Mouse (Mus musculus) stomach, embryonic 14.5 days (tissue): ENCODE results near the gene Manbal. TPM values are rescaled to one million over a fixed set of nuclear protein-coding genes. Genes with fewer than 3 reads are reported as not detected.

Experiments used
- ATAC-seq: fragments of 200-750 bp; cut with Nextera tagmentation; 2 replicates; pipeline ENCODE4 v1.8.0; 2017; ENCODE audit warnings: low read depth, moderate TSS enrichment; ENCODE audit not compliant: insufficient number of reproducible peaks, insufficient read depth, low FRiP score
- H3K27ac ChIP-seq: fragments of 300-500 bp; sonication (generic); 2 replicates; pipeline ENCODE4 v1.5.1; 2014; ENCODE audit warnings: mild to moderate bottlenecking, low read length, moderate library complexity, mixed read lengths
- H3K27me3 ChIP-seq: fragments of 300-500 bp; sonication (generic); 2 replicates; pipeline ENCODE4 v1.6.1; 2014; ENCODE audit warnings: low read length, control low read depth, mixed read lengths; ENCODE audit not compliant: control insufficient read depth, insufficient read depth
- H3K36me3 ChIP-seq: fragments of 300-500 bp; sonication (generic); 2 replicates; pipeline ENCODE4 v1.6.1; 2014; ENCODE audit warnings: mild to moderate bottlenecking, control low read depth, low read length, moderate library complexity, mixed read lengths; ENCODE audit not compliant: control insufficient read depth, insufficient read depth
- H3K4me1 ChIP-seq: fragments of 300-500 bp; sonication (generic); 2 replicates; pipeline ENCODE4 v1.6.1; 2014; ENCODE audit warnings: low read length, control low read depth, mixed read lengths; ENCODE audit not compliant: control insufficient read depth, insufficient read depth
- H3K4me2 ChIP-seq: fragments of 300-500 bp; sonication (generic); replicated peaks from 2 replicates; pipeline ENCODE4 v1.6.1; 2014; ENCODE audit warnings: low read depth, low read length, control low read depth
- H3K4me3 ChIP-seq: fragments of 300-500 bp; sonication (generic); 2 replicates; pipeline ENCODE4 v1.5.1; 2014; ENCODE audit warnings: low read depth, low read length, control low read depth
- H3K9ac ChIP-seq: fragments of 300-500 bp; sonication (generic); replicated peaks from 2 replicates; pipeline ENCODE4 v1.6.1; 2014; ENCODE audit warnings: low read depth, mild to moderate bottlenecking, control low read depth, low read length, moderate library complexity, mixed read lengths
- H3K9me3 ChIP-seq: fragments of 300-500 bp; sonication (generic); 2 replicates; pipeline ENCODE4 v1.6.1; 2016; ENCODE audit warnings: low read depth, low read length, control low read depth; ENCODE audit not compliant: control insufficient read depth
- WGBS: fragments of 180-500 bp; shearing (Covaris S2); extraction: QIAGEN DNeasy Blood & Tissue Kit; methylation state at CpG from one replicate; pipeline ENCODE4 v1.1.7; 2014; 5-methylcytosine and 5-hydroxymethylcytosine counted together
- polyA plus RNA-seq: library from polyadenylated mRNA; unstranded; fragments of >200 nt; fragmentation: Nextera tagmentation; extraction: Ambion mirVana; gene quantifications from 2 replicates; pipeline ENCODE4 v1.2.1, GENCODE M21; 2014

Gene Manbal
- polyA plus RNA-seq, 1 experiment from 2014 or later, result 47.3 TPM

DNA sequence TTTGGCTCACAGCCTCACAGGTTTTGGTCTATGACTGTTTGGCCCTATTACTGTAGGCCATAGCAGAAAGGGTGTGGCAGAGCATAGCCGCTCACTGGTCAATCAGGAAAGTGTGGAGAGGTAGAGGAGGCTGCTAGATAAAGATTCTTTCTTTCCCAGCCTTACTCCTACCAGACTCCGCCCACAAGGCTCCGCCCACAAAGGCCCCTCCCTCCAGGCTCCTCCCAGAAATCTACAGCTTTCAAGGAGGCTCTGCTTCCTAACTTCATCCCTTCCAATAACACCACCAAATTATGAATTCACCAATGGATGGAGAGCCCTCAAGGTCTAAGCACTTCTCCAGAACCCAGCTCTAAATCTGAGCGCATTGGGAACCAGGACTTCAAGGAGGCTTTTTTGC lies 14.2 kb upstream of the Manbal start:
- H3K27me3 ChIP-seq, result no peaks in the 10 kb centered on the region
- H3K36me3 ChIP-seq, result no peaks in the 10 kb centered on the region
- H3K9ac ChIP-seq, result no peak overlapping the region
- peaks cover 4% of the 10 kb centered on the region for H3K4me1 ChIP-seq
- H3K4me3 ChIP-seq, result no peak overlapping the region
- H3K9me3 ChIP-seq, result no peaks in the 10 kb centered on the region
- ATAC-seq, result no peak
- no peak overlapping the region for H3K4me2 ChIP-seq
- H3K27ac ChIP-seq, result no peak overlapping the region
- 58% methylated on average over 4 of the region's 4 CpGs for WGBS

DNA sequence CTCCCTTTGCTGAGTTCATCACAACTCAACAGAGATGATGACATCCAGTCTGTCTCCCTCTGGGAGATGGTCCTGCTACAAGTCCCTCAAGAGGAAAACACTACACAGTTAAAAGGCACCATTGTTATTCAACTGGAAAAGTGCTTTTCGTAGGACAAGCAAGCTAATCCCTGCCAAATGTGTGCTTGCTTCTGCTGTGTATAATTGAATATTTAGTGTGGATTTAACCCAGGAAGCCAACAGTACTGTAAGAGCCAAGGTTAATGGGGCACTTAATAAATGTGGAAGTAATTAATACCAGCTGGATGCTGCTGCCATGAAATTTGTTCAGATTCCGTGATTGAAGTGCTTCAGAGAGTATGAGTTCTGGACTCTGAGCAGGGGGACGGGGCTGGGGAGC lies 13.3 kb upstream of the Manbal start:
- Histone ChIP-seq H3K9ac (no peak overlapping the region), H3K4me3 (no peak overlapping the region), H3K36me3 (no peaks in the 10 kb centered on the region), H3K27ac (no peak overlapping the region), H3K27me3 (no peaks in the 10 kb centered on the region), H3K9me3 (no peaks in the 10 kb centered on the region), H3K4me1 (no peaks in the 10 kb centered on the region), H3K4me2 (no peak overlapping the region)
- 62% methylated on average over 3 of the region's 3 CpGs for WGBS
- ATAC-seq, result no peak

DNA sequence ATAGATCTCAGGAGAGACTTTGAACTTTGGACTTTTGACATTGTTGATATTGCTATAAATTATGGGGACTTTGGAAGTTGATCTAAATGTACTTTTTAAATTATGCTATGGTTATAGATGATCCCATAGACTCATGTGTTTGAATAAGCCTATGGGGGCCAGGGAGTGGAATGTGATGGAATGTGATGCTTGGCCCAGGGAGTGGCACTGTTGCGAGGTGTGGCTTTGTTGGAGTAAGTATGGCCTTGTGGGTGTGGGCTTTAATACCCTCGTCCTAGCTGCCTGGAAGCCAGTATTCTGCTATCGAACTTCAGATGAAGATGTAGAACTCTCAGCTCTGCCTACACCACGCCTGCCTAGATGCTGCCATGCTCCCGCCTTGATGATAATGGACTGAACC lies 7.4 kb upstream of the Manbal start:
- no peak overlapping the region for H3K4me3 ChIP-seq
- no peak overlapping the region for H3K9ac ChIP-seq
- H3K36me3 ChIP-seq, result no peaks in the 10 kb centered on the region
- H3K4me2 ChIP-seq, result no peak overlapping the region
- 0 out of 2 replicates have a peak, but pooled peaks have one; percentile 33 for ATAC-seq
- 62% methylated on average over 5 of the region's 5 CpGs for WGBS
- no peaks in the 10 kb centered on the region for H3K9me3 ChIP-seq
- no peaks in the 10 kb centered on the region for H3K27me3 ChIP-seq
- no peak overlapping the region for H3K27ac ChIP-seq
- no peaks in the 10 kb centered on the region for H3K4me1 ChIP-seq

DNA sequence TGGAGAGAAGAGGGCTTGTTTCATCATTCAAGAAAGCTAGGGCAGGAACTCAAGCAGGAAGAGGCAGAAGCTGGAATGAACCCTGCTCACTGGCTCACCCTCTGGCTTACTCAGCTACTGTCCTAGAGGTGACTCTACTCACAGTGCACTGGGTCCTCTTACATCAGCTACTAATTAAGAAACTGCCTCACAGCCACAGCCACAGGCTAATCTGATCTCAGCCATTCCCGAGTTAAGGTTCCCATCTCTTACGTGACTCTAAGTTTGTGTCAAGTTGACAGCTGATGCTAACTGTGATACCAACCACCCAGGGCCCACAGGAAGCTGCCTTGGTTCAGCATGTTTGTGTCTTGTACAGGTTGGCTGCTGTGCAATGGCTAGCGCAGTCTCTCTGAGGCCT lies 4.4 kb upstream of the Manbal start:
- H3K27me3 ChIP-seq, result no peaks in the 10 kb centered on the region
- 78% methylated on average over 3 of the region's 3 CpGs for WGBS
- H3K36me3 ChIP-seq, result no peaks in the 10 kb centered on the region
- H3K27ac ChIP-seq, result no peak overlapping the region
- H3K4me2 ChIP-seq, result no peak overlapping the region
- no peak overlapping the region for H3K9ac ChIP-seq
- no peak for ATAC-seq
- no peak overlapping the region for H3K4me3 ChIP-seq
- H3K9me3 ChIP-seq, result no peaks in the 10 kb centered on the region
- no peaks in the 10 kb centered on the region for H3K4me1 ChIP-seq

DNA sequence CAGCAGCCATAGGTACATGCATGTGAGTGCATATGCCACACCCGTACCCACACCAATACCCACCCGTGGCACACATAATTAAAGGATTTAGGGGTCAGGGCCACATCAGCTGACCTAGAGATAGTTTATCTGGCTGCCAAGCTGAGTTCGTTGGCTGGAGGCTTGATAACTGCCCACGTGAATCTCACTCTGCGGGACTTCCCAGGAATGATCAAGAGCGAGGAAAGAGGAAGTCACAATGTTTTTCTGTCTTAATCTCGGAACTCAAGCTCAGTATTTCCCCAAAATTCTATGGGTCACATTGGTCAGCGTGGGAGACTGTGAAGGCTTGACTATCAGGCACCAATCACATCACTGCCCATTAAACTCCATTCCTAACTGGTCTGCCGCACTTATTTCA lies 632 bp upstream of the Manbal start:
- Histone ChIP-seq H3K9ac (no peak overlapping the region), H3K36me3 (no peaks in the 10 kb centered on the region), H3K4me3 (peak overlapping the region; percentile 67; the same call in 1 of the 2 replicates), H3K9me3 (no peaks in the 10 kb centered on the region), H3K27me3 (no peaks in the 10 kb centered on the region), H3K27ac (no peak overlapping the region), H3K4me1 (peaks cover 7% of the 10 kb centered on the region; the same call in 1 of the 2 replicates), H3K4me2 (peak overlapping the region; percentile 50)
- no peak for ATAC-seq
- WGBS, result 77% methylated on average over 9 of the region's 9 CpGs

DNA sequence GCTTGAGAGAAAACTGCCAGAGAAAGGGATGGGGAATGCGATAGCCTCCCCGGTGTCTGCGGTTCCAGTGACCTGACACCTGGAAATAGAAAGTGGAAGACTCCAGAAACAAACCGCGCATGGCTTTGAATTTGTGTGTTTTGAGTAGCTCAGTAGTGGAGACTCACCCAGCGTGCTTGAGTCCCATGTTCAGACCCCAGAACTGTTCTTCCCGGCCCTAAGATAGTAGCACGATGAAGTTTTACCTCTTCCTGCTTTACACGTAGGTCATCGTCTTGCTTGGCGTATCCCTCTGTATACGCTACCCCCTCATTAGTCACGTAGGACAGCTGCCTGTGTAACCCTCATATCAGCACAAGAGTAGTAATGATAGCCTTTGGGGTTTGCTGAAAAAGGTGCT lies 597 bp downstream of the Manbal start:
- no peaks in the 10 kb centered on the region for H3K36me3 ChIP-seq
- peak overlapping the region; percentile 50 for H3K4me2 ChIP-seq
- WGBS, result 3% methylated on average over 13 of the region's 13 CpGs
- H3K4me1 ChIP-seq, result peaks cover 7% of the 10 kb centered on the region; the same call in 1 of the 2 replicates
- peak overlapping the region; percentile 67 for H3K4me3 ChIP-seq
- peak overlapping the region; percentile 93 for H3K9ac ChIP-seq
- no peaks in the 10 kb centered on the region for H3K9me3 ChIP-seq
- peak overlapping the region; percentile 94 for H3K27ac ChIP-seq
- no peak; the same call in 1 of the 2 replicates for ATAC-seq
- H3K27me3 ChIP-seq, result no peaks in the 10 kb centered on the region

DNA sequence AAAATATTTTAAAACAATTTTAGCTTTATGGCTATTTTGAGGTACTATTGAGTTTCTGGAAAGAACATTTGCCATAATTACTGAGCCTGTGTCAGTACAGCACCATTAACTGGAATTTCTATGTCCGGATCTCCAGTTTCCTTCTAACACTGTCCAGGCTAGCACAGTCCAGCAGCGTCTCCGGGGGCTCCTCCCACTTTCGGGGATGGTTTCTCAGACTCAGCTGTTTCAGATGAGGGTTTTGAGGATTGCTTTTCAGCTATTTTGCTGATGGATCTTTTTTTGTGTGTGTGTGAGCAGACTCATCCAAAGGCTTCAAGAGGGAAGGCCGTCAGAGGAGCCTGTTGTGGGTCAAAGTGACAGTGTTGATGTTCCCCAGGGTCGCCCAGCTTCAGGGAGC lies 4.3 kb downstream of the Manbal start:
- Histone ChIP-seq H3K4me1 (peaks cover 11% of the 10 kb centered on the region; the same call in 1 of the 2 replicates), H3K4me2 (no peak overlapping the region), H3K4me3 (no peak overlapping the region), H3K9ac (no peak overlapping the region), H3K27me3 (no peaks in the 10 kb centered on the region), H3K9me3 (no peaks in the 10 kb centered on the region), H3K27ac (no peak overlapping the region), H3K36me3 (no peaks in the 10 kb centered on the region)
- WGBS, result 52% methylated on average over 6 of the region's 6 CpGs
- ATAC-seq, result no peak

DNA sequence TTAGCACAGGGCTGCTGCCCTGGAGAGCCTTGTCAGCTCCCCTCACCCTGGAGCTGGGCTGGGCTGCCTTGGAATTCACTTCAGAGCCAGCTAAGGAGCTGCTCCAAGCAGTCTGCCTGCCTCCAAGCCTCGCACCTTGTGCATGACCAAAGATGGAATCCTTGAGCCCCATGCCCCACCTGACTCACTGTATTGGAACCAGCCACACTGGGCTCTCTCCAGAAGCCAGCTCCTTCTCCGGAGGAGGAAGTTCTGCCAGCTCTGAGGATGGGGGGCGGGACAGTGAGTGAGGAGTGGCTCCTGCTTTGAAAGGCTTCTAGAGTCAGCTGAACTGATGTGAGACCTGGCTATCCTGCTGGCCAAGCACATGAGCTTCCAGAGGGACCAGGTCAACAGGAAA lies 6.3 kb downstream of the Manbal start:
- ATAC-seq, result no peak
- Histone ChIP-seq H3K4me2 (no peak overlapping the region), H3K4me1 (peaks cover 11% of the 10 kb centered on the region; the same call in 1 of the 2 replicates), H3K4me3 (no peak overlapping the region), H3K9me3 (no peaks in the 10 kb centered on the region), H3K36me3 (no peaks in the 10 kb centered on the region), H3K27me3 (no peaks in the 10 kb centered on the region), H3K27ac (no peak overlapping the region), H3K9ac (no peak overlapping the region)
- 75% methylated on average over 3 of the region's 3 CpGs for WGBS

DNA sequence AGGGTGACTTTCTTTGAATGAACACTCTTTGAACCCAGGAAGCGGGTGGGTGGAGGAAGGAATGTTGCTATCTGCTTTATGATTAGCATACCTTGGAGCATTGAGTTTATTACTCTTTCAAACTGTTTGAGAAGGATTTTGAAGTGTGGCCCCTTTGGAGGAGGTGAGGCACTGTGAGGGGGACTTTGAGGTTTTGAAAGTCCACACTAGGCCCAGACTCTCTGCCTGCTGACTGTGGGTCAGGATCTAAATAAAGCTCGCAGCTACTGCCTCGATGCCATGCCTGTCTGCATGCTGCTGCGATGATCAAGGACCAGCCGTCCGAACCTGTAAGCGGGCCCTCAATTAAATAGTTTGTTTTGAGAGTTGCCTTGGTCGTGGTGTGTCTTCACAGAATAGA lies 7.7 kb downstream of the Manbal start:
- H3K36me3 ChIP-seq, result peaks cover 2% of the 10 kb centered on the region; the same call in 1 of the 2 replicates
- H3K4me3 ChIP-seq, result no peak overlapping the region
- no peak overlapping the region for H3K4me2 ChIP-seq
- no peaks in the 10 kb centered on the region for H3K9me3 ChIP-seq
- no peak for ATAC-seq
- 0 out of 2 replicates have a peak, but pooled peaks cover 7% of the 10 kb centered on the region for H3K4me1 ChIP-seq
- H3K27me3 ChIP-seq, result no peaks in the 10 kb centered on the region
- no peak overlapping the region for H3K9ac ChIP-seq
- no peak overlapping the region for H3K27ac ChIP-seq
- 63% methylated on average over 8 of the region's 8 CpGs for WGBS
